Mouse (Mus musculus) megakaryocyte, embryonic 14.5 days (primary cell): ENCODE measurements around the gene Tnni2.

Source experiments
- FLI1 ChIP-seq: IDR thresholded peaks from 2 replicates; pipeline ENCODE4 v1.6.1; 2012; ENCODE audit warnings: low read length, inconsistent platforms, mixed read lengths
- GATA1 ChIP-seq: IDR thresholded peaks from 3 replicates; pipeline ENCODE4 v1.6.1; 2012; ENCODE audit warnings: mixed read lengths, low read length, inconsistent platforms, borderline replicate concordance

GRCm38 (mm10) chr7:142439966-142440365 lies 1.6 kb upstream of the Tnni2 start:
- no peak for TF ChIP-seq GATA1
- TF ChIP-seq FLI1, result no peak
